Mouse (Mus musculus) erythroid progenitor cell, adult 5-6 weeks (primary cell): ENCODE measurements around the gene Prss56. TPM values are rescaled to one million over a fixed set of nuclear protein-coding genes. Genes with fewer than 3 reads are reported as not detected.

ENCODE experiments used
- ATAC-seq: replicated peaks from 2 replicates; pipeline ENCODE4 v1.8.0; 2016; ENCODE audit warnings: moderate number of reproducible peaks, mild to moderate bottlenecking, moderate TSS enrichment, inconsistent platforms; ENCODE audit not compliant: poor library complexity, low FRiP score, severe bottlenecking
- total RNA-seq, 2 experiments: library from RNA; stranded (forward) in 1 of 2; stranded (reverse) in 1 of 2; fragments of 150-400 nt in 1 of 2; fragments of 186-747, 209-891 nt in 1 of 2; gene quantifications; 2 replicates each; pipeline versions ENCODE4 v1.2.3 to v1.2.4; 2015 to 2017; ENCODE audit warnings: low replicate concordance in 2 of 2

Prss56 gene
- total RNA-seq (2015; ENCODE audit: low replicate concordance) (not detected in 2 replicates), total RNA-seq (2017; ENCODE audit: low replicate concordance) (not detected in 2 replicates)

DNA sequence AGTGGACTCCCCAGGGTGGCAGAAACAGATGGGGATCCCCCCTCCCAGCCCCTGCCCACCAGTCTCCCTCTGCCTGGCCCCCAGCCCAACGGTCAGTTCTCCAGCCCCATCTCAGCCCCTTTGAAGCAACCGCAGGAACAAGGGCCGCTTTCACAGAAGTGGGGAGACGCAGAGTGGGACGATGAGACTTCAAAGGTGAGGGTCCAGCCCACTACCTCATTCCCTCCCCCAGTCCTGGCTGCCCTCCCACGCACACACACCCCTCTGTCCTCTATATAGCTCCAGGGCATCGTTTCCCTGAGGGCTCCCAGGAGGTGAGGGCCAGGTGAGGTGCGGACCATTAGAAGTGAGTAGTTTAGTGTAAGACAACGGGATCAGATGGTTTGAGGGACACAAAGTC lies at the start of gene Prss56:
Gene Prss56 (plus strand): TSS at position 301 of the 400 bp plus-strand sequence.
- ATAC-seq: no peak

DNA sequence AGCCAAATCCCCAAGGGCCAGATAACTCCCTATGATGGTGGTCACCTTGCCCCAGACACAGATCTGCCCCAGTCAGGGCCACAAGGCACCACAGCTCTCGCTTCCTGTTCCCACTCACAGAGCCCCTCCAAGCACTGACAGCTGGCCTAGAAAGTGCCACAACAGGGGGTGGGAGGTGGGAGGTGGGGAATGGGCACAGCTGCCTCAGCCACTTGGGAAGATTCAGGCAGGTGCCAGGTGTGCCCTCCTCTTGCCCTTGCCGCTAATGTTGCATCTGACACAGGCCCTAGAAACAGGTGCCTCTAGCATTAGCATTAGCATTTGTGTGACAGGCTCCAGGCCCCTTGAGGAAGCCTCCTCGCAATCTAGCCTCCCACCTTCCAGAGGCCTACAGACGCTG lies 41.6 kb upstream of the Prss56 start:
- ATAC-seq: no peak

DNA sequence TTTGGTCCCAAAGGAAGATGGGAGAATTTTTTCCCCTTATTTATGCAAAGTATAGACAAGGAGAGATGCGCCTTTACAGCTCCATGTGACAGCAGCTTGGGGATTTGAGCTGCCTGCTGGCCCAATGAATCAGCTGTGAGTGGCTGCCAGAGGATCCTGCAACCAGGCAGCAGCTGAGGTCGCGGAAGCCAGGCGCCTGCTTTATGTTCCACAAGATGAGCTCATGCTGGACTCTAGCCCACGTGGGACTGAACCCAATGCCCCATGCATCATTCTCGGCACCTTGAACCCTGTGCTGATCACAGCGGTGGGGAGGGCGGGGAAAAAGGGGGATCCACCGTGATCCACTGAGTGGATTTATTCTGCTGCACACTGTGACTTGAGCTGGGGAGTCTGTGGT lies 40.7 kb upstream of the Prss56 start:
- no peak for ATAC-seq

DNA sequence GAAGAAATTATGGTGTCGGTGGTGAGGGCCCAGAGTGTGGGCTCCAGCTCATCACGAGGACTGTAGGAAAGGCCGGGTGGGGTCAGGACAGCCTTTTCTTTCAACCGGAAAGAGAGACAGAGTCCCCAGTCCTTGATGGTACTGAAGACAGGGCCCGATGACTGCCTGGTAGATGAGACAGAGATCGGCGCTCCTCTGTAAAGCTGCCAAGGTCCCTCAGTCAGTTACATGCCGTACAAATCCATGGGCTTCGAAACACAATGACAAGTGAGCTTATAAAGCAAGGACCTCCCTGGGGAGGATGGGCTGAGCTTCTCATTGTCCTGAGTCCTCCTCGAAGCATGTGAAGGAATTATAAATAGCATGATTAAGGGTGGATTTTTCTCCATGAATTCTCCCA lies 40.0 kb upstream of the Prss56 start:
- ATAC-seq: no peak

DNA sequence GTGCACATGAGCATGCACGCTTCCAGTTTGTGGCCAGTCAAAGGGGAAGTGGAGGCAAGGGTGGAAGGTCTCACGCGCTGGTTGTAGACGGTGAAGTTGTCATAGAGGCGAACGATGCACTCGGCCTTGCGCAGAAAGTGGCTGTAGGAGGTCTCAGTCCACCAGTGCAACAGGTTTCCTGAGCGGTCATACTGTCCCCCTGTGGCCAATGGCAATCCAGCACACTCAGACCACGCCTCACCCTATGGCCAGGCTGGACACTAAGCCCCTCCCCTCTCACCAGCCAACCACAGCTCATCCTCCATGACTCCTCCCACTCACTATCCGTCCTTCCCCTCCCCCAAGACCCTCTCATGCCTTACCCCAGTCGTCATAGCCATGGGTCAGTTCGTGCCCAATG lies 33.7 kb upstream of the Prss56 start:
- ATAC-seq: no peak

DNA sequence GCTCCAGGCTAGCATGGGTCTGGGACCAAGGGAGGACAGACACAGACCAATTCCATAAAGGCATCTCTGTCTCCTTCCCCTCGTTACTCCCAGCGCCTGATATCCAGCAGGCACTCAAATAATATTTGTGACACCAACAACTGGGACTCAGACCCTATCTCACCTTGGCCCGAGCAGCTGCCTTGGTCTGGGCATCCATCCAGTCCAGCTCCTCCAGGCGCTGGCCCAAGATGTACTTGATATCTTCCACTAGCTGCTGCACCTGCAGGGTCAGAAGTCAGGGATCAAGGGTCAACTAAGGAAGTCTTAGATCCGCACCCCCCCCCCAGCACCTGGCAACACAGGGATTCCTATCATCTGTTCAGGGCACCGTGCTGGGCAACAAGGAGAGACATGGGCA lies 31.8 kb upstream of the Prss56 start:
- no peak for ATAC-seq

DNA sequence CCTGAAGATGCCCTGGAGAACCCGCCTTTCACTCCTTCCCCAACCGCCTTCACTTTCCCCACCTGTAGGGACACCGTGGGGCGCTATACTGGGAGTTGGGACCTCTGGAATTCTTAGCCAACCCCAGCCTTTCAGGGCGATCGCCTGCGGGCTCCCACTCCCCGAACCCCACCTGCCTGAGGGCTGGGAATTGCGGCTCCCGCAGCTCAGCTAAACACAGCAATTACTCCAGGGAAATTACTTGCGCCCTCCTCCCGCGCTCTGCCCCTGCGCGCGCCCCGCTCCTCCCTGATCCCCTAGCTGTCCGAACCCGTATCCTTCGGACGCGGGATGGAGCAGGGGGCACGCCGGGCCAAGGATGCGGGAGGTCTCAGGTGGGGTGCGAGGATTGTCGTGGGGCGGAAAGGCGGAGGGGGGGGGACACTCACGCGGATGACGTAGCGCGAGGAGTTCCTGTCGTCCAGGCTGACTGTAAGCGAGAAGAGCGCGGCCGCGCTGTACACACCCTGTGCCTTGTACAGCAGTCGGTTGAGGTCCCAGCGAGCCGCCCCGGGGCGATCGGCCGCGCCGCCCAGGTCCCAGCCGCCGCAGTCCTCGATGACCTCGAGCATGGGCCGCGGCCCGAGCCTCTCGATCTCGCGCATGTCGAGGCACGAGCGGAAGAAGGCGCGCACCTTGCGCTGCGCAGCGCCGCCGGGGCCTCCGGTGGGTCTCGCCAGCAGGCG lies 29.2 kb upstream of the Prss56 start:
- no peak for ATAC-seq

DNA sequence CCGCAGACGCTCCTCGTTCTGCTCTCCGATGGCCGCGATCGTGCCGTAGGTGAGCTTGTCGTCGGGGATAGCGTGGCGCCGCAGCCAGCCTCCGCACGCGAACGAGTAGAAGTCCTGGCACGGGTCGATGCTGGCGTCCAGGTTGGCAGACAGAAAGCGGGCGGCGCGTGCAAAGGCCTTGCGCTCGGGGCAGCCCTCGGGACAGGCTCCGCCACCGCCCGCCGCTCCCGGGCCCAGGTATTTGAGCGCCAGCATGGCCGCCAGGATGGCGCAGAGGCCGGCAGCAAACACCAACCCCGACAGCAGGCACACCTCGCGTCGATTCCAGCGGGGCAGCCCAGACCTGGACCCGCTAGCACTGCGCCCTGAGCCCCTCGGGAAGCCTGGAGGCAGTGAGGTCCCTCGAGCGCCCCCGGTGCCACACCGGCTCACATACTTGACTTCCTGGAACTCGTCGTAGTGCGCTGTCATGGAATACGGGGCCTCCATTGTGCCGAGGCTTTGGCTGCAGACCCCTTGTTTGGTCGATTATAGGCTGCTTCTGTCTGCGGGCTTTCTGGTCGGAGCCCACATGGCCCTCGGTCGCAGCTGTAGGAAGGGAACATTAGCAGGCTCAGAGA lies 28.5 kb upstream of the Prss56 start:
- ATAC-seq: no peak

DNA sequence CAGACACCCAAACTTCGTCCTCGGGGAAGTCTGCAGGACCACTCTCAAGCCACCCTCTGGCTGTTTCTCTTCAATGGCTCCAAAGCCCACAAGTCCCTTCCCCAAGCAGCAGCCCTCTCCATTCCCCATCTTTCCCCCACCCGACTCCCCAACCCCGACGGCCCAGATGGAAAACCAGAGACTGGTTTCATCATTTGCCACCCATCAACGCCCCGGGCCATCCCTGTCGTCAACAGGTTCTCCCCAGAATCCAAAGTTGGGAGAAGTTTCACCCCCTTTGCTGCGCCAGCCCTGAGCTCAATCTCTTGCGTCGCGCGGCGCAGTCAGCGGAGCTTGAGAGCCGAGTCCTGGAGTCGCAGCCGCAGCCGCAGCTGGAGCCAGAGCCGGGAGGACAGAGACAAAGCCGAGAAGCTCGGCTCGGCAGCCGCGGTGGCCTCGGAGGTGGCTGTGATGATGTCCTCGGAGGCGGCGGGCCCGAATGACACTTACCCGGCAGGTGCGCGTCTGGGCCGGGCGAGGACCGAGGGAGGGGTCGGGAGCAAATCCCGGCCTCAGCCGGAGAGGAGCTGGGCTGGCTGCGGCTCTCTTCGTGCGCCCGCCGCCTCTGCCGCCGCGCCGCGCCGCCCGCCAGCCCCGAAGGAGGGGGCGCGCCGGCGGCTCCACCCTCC lies 27.4 kb upstream of the Prss56 start:
- no peak for ATAC-seq

DNA sequence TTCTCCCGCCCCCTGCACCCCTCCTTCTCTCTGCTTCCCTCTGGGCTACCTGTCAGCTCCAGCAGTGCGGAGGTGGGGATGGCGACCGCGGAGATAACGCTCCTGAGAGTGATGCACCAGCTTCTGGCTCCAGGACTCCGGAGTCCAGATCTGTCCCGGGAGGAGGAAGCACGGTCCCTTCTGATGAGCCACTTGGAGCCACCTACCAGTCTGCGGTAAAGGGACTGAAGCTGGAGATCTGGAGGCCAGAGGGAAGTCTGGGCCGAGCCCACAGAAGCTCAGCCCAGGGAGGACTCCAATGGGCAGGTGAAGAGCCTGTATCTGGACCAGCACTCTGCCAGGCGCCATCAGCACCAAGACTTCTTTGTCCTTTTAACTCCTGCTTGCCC lies 26.9 kb upstream of the Prss56 start, which contains the start of gene Ecel1:
Gene Ecel1 (minus strand): TSS at position 323 of the 389 bp plus-strand sequence.
- ATAC-seq: no peak

DNA sequence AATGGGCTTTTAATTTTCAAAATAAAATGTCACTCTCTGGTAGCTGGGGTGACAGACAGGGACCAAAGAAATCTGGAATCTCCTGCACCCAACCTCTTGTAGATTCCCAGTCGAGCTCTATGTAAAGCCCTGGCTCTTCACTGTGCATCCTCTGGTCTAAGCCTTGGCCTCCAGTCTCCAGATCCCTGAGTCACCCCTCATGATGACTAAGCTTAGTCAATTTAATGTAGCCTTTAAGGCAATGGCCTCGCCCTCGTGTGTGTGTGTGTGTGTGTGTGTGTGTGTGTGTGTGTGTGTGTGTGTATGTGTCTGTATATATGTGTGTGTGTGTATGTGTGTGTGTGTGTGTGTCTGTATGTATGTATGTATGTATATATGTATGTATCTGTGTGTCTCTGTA lies 23.7 kb upstream of the Prss56 start:
- ATAC-seq: no peak

DNA sequence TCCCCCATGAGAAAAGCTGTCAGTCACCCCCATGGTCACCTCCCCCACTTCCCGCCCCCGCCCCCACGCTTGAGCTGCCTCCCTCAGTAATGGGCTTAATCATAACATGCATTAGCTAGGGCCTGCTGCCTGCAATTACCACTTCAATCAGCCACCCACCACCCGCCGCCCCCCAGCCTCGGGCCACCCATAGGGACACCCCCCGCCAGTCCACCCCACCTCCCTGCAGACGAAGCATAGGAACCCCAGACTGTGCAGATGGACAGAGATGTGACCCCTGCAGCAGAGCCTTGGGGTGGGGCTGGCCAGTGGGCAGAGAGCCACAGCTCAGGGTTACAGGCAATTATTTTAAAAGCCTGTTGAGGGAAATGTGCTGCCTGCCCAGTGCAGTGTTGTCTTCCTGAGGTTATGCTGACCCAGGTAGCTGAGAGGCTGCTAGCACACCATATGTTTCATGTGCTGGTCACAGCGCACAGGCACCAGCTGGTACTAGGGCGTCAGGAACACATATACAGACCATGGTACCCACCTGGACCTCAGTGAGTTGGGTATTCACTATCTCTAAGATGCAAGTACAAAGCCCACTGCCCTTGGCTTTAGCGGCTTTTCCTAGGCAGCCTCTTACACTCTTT lies 18.8 kb upstream of the Prss56 start:
- ATAC-seq: no peak

DNA sequence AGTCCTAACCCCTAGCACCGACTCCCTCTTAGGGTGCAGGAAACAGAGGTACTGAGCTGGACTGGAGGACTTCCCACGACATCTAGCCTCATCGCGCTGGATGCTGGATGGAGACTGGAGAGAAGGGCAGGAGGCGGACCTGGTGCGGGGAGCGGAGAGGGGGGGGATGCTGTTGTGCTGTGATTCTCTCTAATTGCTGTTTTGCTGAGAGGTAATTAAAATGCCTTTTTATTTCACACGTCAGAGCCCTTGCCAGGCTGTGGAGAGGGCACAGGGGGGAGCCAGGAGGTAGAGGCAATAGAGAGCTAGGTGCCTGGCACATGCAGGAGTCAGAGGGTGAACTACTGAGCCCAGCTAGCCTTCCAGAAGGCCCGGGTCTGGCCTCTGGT lies 18.3 kb upstream of the Prss56 start:
- ATAC-seq: no peak

DNA sequence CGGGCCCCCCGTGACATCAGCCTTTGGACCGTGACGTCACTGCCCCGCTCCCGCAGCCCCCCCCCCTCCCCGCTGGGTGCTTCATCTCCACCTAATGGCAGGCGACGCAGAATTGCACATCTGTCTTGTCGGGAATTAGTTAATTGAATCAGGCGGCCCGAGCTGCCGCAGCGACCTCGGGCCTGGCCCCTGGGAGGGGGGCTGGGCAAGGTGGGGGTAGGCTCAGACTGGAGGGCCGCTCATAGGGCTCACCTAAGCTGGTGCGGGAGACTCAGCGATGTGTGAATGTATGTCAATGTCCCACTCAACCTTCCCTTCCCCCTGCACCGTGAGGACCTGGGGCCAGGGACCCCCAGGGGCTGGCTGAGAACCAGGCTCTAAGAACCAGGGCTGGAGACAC lies 12.7 kb upstream of the Prss56 start:
- no peak for ATAC-seq

DNA sequence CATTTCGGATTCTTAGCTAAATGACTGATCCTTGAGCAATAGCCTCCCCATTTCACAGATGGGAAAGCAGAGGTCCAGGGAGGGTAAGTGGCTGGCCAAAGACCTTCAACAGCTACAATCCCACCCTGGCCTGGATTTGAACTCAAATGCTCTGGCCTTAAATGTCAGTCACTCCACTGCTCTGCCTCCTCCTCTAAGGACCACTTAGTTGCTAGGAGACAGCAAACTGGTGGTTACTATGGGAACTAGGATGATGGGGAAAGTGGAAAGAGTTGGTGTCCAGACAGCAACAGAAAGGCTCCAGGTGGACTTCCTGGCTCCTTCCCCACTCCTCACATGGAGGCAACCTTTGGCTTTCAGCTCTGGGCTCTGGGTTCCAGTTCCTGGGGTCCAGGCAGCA lies 11.8 kb upstream of the Prss56 start:
- ATAC-seq: no peak

DNA sequence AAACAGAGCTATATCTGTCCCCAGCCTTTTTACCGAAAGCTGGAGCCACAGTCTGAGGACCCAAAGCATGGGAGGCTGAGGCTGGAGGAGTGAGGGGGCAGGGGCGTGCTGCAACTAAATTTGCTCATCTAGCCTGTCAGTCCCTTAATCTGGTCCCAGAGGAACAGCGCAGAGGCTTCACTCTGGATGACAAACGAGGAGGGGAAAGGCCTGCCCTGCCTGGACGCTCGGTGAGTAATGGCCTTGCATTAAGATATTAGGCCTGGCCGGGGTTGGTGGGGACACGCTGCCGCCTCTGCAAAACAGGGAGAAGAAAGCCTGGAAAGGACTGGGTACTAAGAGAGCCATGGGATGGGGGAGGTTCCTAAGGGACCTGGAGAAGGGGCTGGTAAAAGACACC lies 10.8 kb upstream of the Prss56 start:
- no peak for ATAC-seq

DNA sequence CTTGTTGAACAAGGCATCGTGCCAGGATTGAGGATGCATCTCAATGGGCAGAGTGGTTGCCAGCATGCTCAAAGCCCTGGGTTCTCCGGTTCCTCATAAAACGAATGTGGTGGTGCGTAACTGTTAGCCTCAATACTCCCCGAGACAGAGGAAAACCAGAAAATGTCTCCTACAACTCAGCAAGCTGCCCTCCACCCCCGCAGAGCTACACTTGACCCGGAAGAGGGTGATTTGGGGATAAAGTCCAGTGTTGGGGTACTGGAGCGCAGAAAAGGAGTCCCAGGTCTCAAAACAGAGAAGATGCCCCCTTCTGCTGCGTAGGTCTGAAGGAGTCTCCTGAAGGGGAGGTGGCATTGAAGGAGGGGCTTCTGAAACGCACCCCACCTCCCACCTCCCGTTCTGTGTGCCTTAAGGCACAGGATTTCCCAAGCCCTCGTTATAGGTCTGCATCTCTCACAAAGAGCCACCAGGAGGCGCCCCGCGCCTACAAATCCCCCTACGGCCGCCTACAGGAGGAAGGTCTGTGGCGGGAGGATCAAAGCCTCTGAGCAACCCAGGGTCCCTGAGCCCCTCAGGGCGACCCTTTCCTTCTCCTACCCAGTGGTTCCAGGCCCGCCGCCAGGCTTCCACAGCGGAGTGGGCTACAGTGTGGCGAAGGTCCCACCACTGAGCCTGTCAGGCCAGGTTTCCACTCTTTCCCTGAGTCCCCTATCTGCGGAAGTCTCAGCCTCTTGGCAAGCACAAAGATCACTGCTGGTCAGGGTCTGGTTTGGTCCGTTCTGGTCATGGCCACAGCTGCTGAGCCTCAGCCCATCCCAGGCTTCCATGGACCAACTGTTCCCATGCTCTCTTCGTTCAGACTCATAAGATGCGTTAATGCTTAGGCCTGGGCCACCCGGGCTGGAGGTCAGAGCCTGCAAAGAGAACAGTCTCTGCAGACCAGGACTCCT lies 8.8 kb upstream of the Prss56 start:
- no peak for ATAC-seq

DNA sequence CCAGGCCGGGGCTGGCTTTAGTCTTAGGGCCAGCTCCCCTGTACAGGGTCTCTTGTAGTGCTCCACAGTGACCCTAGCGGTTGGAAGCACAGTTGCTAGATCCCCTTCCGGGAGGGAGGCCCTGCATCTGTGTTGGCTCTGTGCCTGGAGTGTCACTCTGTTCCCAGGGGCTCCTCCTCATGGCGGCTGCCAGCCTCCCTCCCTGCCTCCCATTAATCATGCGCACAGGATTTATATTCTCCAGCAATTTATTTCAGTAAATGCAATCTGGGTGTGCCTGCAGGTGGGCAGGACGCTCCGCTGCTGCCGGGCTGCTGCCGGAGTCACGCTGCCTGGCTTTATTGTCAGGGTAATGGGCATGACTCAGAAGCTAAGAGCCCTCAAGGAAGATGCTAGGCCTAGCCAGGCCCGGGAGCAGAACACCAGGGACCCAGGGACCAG lies 7.2 kb upstream of the Prss56 start:
- no peak for ATAC-seq

DNA sequence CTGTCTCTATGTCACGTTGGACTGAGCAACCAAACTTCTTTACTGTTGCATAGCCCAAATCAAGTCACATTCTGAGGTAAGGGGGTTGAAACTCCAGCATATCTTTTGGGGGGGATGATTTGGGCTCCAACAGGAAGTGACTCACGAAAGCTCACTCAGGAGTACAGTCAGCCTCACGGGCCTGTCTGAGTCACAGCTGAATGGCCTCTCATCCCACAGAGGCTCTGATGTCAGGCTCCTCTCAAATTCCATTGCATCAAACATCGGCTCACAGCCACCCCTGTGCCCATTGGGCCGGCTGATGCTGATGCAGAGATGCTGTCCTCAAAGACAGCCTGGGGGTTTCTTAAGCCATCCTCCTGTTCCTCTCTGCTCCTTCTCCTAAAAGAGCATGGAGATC lies 2.2 kb upstream of the Prss56 start:
- ATAC-seq: no peak
